Mouse (Mus musculus) megakaryocyte, embryonic 14.5 days (primary cell): ENCODE data around the gene Flt3l.

Experiments
- FLI1 ChIP-seq: IDR thresholded peaks from 2 replicates; pipeline ENCODE4 v1.6.1; 2012; ENCODE audit warnings: low read length, inconsistent platforms, mixed read lengths
- GATA1 ChIP-seq: IDR thresholded peaks from 3 replicates; pipeline ENCODE4 v1.6.1; 2012; ENCODE audit warnings: mixed read lengths, low read length, inconsistent platforms, borderline replicate concordance

DNA sequence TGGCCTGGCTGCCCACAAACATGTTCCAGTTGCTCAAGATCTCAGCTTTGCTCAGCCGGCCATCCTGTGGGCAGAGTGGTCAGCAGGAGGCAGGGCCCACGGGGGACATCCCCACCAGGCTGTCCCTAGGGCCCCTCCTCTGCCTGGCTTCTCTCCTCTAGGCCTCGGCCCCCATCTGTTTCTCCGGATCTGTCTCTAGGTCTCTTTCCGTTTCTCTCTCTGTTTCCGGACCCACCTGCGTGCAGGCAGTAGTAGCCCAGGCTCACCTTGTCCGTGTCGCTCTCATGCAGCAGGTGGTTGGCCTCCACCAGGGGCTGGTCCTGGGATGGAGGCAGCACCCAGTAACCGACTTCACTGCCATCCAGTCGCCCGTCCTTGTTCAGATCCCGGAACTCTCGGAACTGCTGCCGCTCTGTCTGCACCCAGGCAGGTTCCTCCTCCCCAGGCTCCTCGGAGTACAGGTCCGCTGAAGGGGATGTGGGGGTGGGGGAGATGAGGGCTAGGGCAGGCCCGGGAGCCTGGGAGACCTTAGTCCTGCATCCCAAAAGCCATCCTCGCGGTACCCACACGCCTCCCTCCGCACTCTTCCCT is 52.8 kb downstream of the Flt3l start:
- TF ChIP-seq GATA1 (no peak), FLI1 (no peak)
